Mouse (Mus musculus): ENCODE measurements around the gene Fndc8. TPM values are rescaled to one million over a fixed set of nuclear protein-coding genes. Genes with fewer than 3 reads are reported as not detected.

Fndc8 gene
- polyA plus RNA-seq, 1 experiment from 2014 or later, result not detected

DNA sequence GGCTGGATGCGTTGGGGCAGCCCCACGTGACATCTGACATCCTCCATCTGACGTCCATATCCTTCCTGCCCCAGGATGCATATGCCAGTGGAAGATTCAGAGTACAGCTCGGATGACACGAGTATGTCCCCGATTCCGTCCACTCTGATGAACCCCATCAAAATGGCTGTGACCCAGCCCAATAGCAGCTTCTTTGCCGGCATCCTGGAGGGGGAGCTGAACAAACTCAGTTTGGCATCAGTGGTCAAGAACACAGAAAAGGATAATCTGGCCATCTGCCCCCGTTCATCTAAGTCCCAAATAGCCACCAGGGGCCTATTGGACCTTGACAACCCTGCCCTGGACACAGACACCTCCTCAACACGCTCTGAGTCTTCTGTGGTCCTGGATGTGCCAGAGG, 5.6 kb downstream of the Fndc8 start:
- WGBS (ENCODE audit: insufficient replicate concordance), result 78% methylated on average over 10 of the region's 10 CpGs
- Histone ChIP-seq H3K27me3 (ENCODE audit: control insufficient read depth, insufficient read depth, low read length) (no peaks in the 10 kb centered on the region), H3K9ac (ENCODE audit: low read depth, low read length) (no peak overlapping the region), H3K27ac (ENCODE audit: low read depth, low read length) (no peak overlapping the region), H3K4me1 (ENCODE audit: control insufficient read depth, insufficient read depth, low read length) (no peaks in the 10 kb centered on the region), H3K4me3 (ENCODE audit: low read depth, low read length) (no peak overlapping the region), H3K9me3 (replicated peaks; ENCODE audit: control insufficient read depth, low read length) (no peaks in the 10 kb centered on the region), H3K4me2 (no peak overlapping the region), H3K36me3 (ENCODE audit: control insufficient read depth, insufficient read depth, low read length) (peaks cover 24% of the 10 kb centered on the region)
- no peak for ATAC-seq (replicated peaks; ENCODE audit: insufficient number of reproducible peaks, low FRiP score, low TSS enrichment)

DNA sequence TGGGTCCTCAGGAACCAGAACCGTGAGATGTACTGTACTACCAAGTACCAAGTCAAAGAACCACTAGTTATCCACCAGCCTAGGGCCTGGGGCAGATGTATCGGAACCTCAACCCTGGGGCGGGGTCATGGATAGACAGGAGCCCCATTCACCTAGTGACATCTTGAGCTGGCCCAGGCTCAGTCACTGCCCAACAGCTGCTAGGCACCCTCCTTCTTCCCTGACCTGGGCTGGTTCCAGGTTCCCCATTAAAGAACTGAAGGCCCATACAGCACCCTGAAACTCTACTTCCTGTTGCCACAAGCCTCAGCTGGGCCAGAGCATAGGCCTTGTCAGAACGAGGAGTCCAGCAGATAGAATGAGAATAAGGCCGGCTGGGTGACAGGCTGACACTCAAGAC, 7.8 kb downstream of the Fndc8 start:
- no peak overlapping the region for H3K4me3 ChIP-seq (ENCODE audit: low read depth, low read length)
- WGBS (ENCODE audit: insufficient replicate concordance), result 91% methylated on average over 5 of the region's 5 CpGs
- peaks cover 31% of the 10 kb centered on the region for H3K36me3 ChIP-seq (ENCODE audit: control insufficient read depth, insufficient read depth, low read length)

DNA sequence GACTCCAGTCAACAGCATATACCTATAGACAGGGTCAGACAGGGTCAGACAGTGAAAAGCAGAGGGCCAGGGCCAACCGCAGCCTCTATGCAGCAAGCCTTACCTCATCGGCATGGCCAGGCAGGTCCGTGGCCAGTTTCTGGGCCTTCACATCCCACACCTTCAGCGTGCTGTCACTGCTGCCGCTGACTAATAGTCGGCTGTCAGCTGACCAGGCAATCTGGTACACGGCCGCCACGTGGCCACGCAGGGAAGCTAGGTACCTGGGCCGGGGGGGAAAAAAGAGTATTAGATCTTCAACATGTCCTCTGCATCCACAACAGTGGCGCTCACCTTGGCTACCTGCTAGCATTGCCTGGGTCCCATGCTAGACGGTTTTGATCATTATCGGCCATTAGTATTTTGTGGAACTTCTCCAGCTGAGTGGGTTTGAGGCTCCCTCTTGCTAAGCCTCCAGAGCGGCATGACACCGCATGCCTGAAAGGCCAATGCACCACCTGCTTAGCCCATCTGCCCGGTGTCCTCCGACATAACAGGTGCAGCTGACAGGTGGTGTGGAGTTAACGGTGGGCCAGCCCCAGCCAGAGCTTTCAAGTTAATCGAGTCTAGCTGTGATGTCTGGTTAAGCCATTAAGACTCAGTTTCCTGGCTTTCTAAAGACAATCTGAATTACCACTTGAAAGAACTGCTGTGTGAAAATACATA, 9.8 kb downstream of the Fndc8 start:
- H3K36me3 ChIP-seq (ENCODE audit: control insufficient read depth, insufficient read depth, low read length), result peaks cover 37% of the 10 kb centered on the region
- no peak for ATAC-seq (replicated peaks; ENCODE audit: insufficient number of reproducible peaks, low FRiP score, low TSS enrichment)
- 95% methylated on average over 20 of the region's 20 CpGs for WGBS (ENCODE audit: insufficient replicate concordance)

More for the DNA sequence above, 7.8 kb downstream of the Fndc8 start:
- no peak overlapping the region for H3K9ac ChIP-seq (ENCODE audit: low read depth, low read length)
- H3K4me2 ChIP-seq, result no peak overlapping the region
- no peak for ATAC-seq (replicated peaks; ENCODE audit: insufficient number of reproducible peaks, low FRiP score, low TSS enrichment)
- no peaks in the 10 kb centered on the region for H3K4me1 ChIP-seq (ENCODE audit: control insufficient read depth, insufficient read depth, low read length)
- no peaks in the 10 kb centered on the region for H3K27me3 ChIP-seq (ENCODE audit: control insufficient read depth, insufficient read depth, low read length)
- no peaks in the 10 kb centered on the region for H3K9me3 ChIP-seq (replicated peaks; ENCODE audit: control insufficient read depth, low read length)
- no peak overlapping the region for H3K27ac ChIP-seq (ENCODE audit: low read depth, low read length)

DNA sequence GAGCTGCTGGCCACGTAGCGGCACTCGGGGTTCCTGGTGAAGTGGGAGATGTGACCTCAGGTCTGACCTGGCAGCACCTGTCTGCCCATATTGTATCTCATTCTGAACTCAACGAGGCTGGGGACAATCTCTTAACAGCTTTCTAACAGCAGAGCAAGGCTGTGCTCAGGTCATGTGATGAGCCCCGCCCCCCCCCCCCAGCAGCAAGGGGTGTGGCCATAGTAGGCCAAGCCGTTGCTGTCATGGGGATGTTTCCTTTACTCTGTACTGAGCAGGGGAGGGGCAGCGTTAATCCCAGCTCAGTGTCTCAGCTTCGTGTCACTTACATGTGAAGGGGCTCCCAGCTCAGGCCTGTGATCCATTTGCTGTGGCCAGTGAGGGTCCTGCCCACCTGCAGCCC, 13.0 kb downstream of the Fndc8 start:
- WGBS (ENCODE audit: insufficient replicate concordance), result 58% methylated on average over 8 of the region's 8 CpGs
- no peak for ATAC-seq (replicated peaks; ENCODE audit: insufficient number of reproducible peaks, low FRiP score, low TSS enrichment)

More for the DNA sequence above, 9.8 kb downstream of the Fndc8 start:
- H3K9ac ChIP-seq (ENCODE audit: low read depth, low read length), result no peak overlapping the region
- H3K4me3 ChIP-seq (ENCODE audit: low read depth, low read length), result no peak overlapping the region
- no peak overlapping the region for H3K27ac ChIP-seq (ENCODE audit: low read depth, low read length)
- H3K27me3 ChIP-seq (ENCODE audit: control insufficient read depth, insufficient read depth, low read length), result no peaks in the 10 kb centered on the region
- no peaks in the 10 kb centered on the region for H3K9me3 ChIP-seq (replicated peaks; ENCODE audit: control insufficient read depth, low read length)
- H3K4me2 ChIP-seq, result no peak overlapping the region
- no peaks in the 10 kb centered on the region for H3K4me1 ChIP-seq (ENCODE audit: control insufficient read depth, insufficient read depth, low read length)

DNA sequence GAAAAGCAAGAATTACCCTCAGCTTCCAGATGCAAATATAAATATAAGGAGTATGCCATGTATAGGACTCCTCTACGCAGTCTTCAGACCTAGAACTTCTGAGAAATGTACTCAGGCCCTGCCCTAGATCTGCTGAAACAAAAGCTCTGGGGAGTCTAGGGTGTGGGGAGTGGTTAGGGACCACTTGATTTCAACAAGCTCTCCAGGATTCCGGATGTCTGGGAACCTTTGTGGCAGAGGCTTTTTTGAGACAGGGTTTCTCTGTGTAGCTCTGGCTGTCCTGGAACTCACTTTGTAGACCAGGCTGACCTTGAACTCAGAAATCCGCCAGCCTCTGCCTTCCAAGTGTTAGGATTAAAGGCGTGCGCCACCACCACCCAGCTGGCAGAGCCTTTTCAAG, 13.9 kb downstream of the Fndc8 start:
- H3K27me3 ChIP-seq (ENCODE audit: control insufficient read depth, insufficient read depth, low read length), result no peaks in the 10 kb centered on the region
- H3K27ac ChIP-seq (ENCODE audit: low read depth, low read length), result no peak overlapping the region
- no peaks in the 10 kb centered on the region for H3K9me3 ChIP-seq (replicated peaks; ENCODE audit: control insufficient read depth, low read length)
- H3K4me1 ChIP-seq (ENCODE audit: control insufficient read depth, insufficient read depth, low read length), result peaks cover 19% of the 10 kb centered on the region
- 80% methylated on average over 5 of the region's 5 CpGs for WGBS (ENCODE audit: insufficient replicate concordance)
- no peak for ATAC-seq (replicated peaks; ENCODE audit: insufficient number of reproducible peaks, low FRiP score, low TSS enrichment)
- H3K36me3 ChIP-seq (ENCODE audit: control insufficient read depth, insufficient read depth, low read length), result peaks cover 24% of the 10 kb centered on the region
- no peak overlapping the region for H3K4me2 ChIP-seq
- no peak overlapping the region for H3K9ac ChIP-seq (ENCODE audit: low read depth, low read length)
- H3K4me3 ChIP-seq (ENCODE audit: low read depth, low read length), result no peak overlapping the region

More for the DNA sequence above, 13.0 kb downstream of the Fndc8 start:
- Histone ChIP-seq H3K27me3 (ENCODE audit: control insufficient read depth, insufficient read depth, low read length) (no peaks in the 10 kb centered on the region), H3K27ac (ENCODE audit: low read depth, low read length) (no peak overlapping the region), H3K4me3 (ENCODE audit: low read depth, low read length) (no peak overlapping the region), H3K36me3 (ENCODE audit: control insufficient read depth, insufficient read depth, low read length) (peaks cover 33% of the 10 kb centered on the region), H3K4me2 (no peak overlapping the region), H3K9me3 (replicated peaks; ENCODE audit: control insufficient read depth, low read length) (no peaks in the 10 kb centered on the region), H3K9ac (ENCODE audit: low read depth, low read length) (no peak overlapping the region), H3K4me1 (ENCODE audit: control insufficient read depth, insufficient read depth, low read length) (peaks cover 12% of the 10 kb centered on the region)

DNA sequence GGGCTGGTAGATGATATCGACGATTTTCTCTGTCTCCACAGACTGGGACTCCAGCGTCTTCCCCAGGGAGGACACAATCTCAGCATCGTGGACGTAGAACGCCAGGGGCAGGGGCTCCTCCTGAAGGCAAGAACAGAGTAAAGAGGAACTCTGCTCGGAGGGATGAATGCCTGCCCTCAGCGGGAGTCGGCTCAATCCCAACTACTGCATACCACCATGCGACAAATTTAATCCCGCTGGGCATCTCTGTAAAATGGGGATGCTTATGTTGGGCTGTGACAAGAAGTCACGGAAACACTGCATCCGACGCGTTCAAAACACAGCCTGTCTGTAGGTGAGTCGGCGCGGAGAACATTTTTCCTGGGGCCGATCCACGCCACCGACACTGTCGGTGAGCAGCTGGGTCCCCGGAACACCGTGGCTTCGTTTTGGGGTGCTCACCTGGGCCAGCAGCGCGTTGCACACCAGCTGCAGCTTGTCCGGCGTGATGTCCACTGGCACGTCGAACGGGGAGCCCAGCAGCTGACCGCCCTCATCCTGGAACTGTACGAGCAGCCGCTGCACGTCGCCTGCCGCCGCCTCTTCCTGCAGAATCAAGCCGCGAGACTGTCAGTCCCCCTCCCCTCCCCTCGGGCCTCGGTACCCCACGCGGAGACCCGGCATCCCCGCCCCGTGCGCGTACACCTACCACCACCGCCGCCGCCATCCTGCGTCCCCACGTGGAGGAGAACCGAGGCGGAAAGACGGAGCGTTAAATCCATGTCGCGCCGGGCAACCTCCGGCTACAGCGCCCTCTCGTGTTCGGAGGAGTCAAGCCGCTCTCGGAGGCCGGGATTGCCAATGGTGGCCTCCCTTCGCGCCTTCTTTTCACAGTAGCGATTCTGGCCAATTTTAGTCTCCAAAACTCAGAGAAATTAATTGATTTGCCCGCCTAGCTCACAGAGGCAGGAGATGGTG, 16.0 kb downstream of the Fndc8 start, which contains the start of gene Nle1:
Nle1 (minus strand) TSS at position 761 of the 957 bp plus-strand sequence.
- peak within 1 kb of the TSS; percentile 92 for H3K4me2 ChIP-seq
- H3K36me3 ChIP-seq (ENCODE audit: control insufficient read depth, insufficient read depth, low read length), result peaks cover 13% of the 10 kb centered on the region; the same call in 1 of the 2 replicates
- H3K9me3 ChIP-seq (replicated peaks; ENCODE audit: control insufficient read depth, low read length), result no peaks in the 10 kb centered on the region
- peak within 1 kb of the TSS; percentile 41; the same call in 1 of the 2 replicates for H3K27ac ChIP-seq (ENCODE audit: low read depth, low read length)
- H3K9ac ChIP-seq (ENCODE audit: low read depth, low read length), result peak within 1 kb of the TSS; percentile 80
- peak within 1 kb of the TSS; percentile 86 for H3K4me3 ChIP-seq (ENCODE audit: low read depth, low read length)
- H3K4me1 ChIP-seq (ENCODE audit: control insufficient read depth, insufficient read depth, low read length), result peaks cover 22% of the 10 kb centered on the region
- WGBS (ENCODE audit: insufficient replicate concordance), result 2% methylated on average over 73 of the region's 73 CpGs
- ATAC-seq (replicated peaks; ENCODE audit: insufficient number of reproducible peaks, low FRiP score, low TSS enrichment), result no peak
- no peaks in the 10 kb centered on the region for H3K27me3 ChIP-seq (ENCODE audit: control insufficient read depth, insufficient read depth, low read length)

DNA sequence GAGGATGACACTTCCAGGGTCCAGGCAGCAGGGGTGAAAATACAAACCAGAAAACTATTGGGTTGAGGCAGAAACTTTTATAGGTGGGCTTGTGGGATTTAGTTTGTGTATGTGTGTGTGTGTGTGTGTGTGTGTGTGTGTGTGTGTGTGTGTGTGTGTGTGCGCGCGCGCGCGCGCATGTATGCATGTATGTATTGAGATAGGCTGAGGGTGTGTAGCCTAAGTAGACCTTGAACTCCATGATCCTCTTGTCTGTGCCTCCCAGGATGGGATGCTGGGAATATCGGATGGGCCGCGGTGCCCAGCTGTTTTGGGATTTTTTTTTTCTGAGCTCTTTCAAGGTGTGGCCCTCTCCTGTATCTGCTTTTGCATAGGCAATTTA, 16.7 kb downstream of the Fndc8 start:
- WGBS (ENCODE audit: insufficient replicate concordance), result 59% methylated on average over 10 of the region's 10 CpGs
- Histone ChIP-seq H3K9me3 (replicated peaks; ENCODE audit: control insufficient read depth, low read length) (no peaks in the 10 kb centered on the region), H3K4me3 (ENCODE audit: low read depth, low read length) (peak overlapping the region; percentile 86), H3K27me3 (ENCODE audit: control insufficient read depth, insufficient read depth, low read length) (no peaks in the 10 kb centered on the region), H3K4me1 (ENCODE audit: control insufficient read depth, insufficient read depth, low read length) (peaks cover 26% of the 10 kb centered on the region), H3K36me3 (ENCODE audit: control insufficient read depth, insufficient read depth, low read length) (peaks cover 13% of the 10 kb centered on the region; the same call in 1 of the 2 replicates), H3K9ac (ENCODE audit: low read depth, low read length) (peak overlapping the region; percentile 80), H3K27ac (ENCODE audit: low read depth, low read length) (peak overlapping the region; percentile 41; the same call in 1 of the 2 replicates), H3K4me2 (peak overlapping the region; percentile 92)
- ATAC-seq (replicated peaks; ENCODE audit: insufficient number of reproducible peaks, low FRiP score, low TSS enrichment), result no peak

DNA sequence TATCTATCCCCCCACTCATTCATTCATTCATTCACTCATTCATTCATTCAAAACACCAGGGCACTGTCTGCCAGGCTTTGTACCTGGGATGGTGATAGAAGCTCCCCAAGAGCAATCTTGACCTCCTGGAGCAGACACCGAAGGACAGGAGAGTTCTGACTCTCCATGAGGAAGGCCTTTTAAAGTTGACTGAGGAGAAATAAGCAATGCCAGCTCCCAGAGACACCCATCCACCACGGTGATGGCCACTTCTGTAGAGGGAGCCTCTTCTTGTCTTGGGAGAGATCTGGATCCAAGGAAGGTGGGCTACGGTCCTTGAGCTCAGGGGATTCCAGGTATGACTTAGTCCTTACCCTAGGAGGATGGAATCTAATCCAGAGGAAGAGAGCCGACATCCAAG, 18.3 kb downstream of the Fndc8 start, which contains the start of gene Unc45b:
Unc45b (plus strand) TSS at position 301 of the 400 bp plus-strand sequence.
- Histone ChIP-seq H3K9ac (ENCODE audit: low read depth, low read length) (peak within 1 kb of the TSS; percentile 81), H3K9me3 (replicated peaks; ENCODE audit: control insufficient read depth, low read length) (no peaks in the 10 kb centered on the region), H3K27ac (ENCODE audit: low read depth, low read length) (peak within 1 kb of the TSS; percentile 96), H3K4me3 (ENCODE audit: low read depth, low read length) (peak within 1 kb of the TSS; percentile 55), H3K4me1 (ENCODE audit: control insufficient read depth, insufficient read depth, low read length) (peaks cover 35% of the 10 kb centered on the region), H3K4me2 (peak within 1 kb of the TSS; percentile 69), H3K27me3 (ENCODE audit: control insufficient read depth, insufficient read depth, low read length) (no peaks in the 10 kb centered on the region), H3K36me3 (ENCODE audit: control insufficient read depth, insufficient read depth, low read length) (peaks cover 3% of the 10 kb centered on the region; the same call in 1 of the 2 replicates)
- ATAC-seq (replicated peaks; ENCODE audit: insufficient number of reproducible peaks, low FRiP score, low TSS enrichment), result no peak
- WGBS (ENCODE audit: insufficient replicate concordance), result 68% methylated on average over 4 of the region's 4 CpGs

All from heart, embryonic 11.5 days (tissue).